In the genomic region with DNA sequence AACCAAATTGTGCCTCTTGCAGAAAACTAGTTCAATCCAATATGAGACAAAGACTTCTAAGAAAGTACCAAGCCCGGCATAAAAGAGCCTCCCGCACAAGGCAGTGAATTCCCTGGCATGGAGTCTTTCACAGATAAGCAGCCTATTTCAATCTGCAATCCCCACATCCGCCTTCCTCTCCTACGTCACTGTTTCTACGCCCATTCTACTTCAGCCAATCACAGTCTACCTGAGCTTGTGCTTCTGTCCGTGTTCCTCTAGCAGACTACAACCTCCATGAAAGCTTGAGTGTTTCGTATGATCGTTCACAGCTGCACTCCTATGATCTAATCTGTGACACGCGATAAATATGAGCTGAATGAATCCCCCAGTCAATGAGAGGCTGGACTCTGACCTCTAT, we compare ENCODE assay signal across 20 mouse cellular contexts.
DNase-seq lines count a peak whose midpoint lies in the region; ATAC-seq and TF ChIP-seq lines count a peak whose summit lies in the region.
"Had no signal": no experiment of that assay in that cellular context is flagged by ENCODE, and none has a peak within 500 bp of the region (broad histone marks: within the 10 kb centered on the region; RNA-seq: fewer than 3 reads in every experiment).

No protein-coding gene starts in this region.

- no peak for TF ChIP-seq EP300 in liver, postnatal 0 days (IDR thresholded peaks at IDR 0.05; ENCODE audit: low read depth)

- no peaks in the 10 kb centered on the region for H3K27me3 ChIP-seq in heart, embryonic 11.5 days (ENCODE audit: control insufficient read depth, insufficient read depth, low read length)
- no peaks in the 10 kb centered on the region for H3K27me3 ChIP-seq in liver, postnatal 0 days (ENCODE audit: insufficient read depth, low read length)
- H3K27me3 ChIP-seq: forebrain, embryonic 13.5 days; limb, embryonic 12.5 days; liver, embryonic 12.5 days had no signal

- no peaks in the 10 kb centered on the region for H3K36me3 ChIP-seq in heart, embryonic 11.5 days (ENCODE audit: control insufficient read depth, insufficient read depth, low read length)
- no peaks in the 10 kb centered on the region for H3K36me3 ChIP-seq in liver, postnatal 0 days (replicated peaks; ENCODE audit: insufficient read depth, low read length)
- H3K36me3 ChIP-seq: embryonic facial prominence, embryonic 10.5 days; G1E; hindbrain, embryonic 10.5 days; limb, embryonic 12.5 days; liver, embryonic 12.5 days had no signal

- H3K4me3 ChIP-seq in heart, embryonic 11.5 days (ENCODE audit: low read depth, low read length): no peak overlapping the region
- no peak overlapping the region for H3K4me3 ChIP-seq in liver, postnatal 0 days (ENCODE audit: low read depth, low read length)
- H3K4me3 ChIP-seq: embryonic facial prominence, embryonic 10.5 days; forebrain, embryonic 13.5 days; hindbrain, embryonic 10.5 days; limb, embryonic 12.5 days; liver, embryonic 12.5 days had no signal

- DNase-seq in heart, adult 11 months: peak; percentile 91
- DNase-seq in brain, adult 2 months (ENCODE audit: low read depth, low spot score): peak; percentile 57
- DNase-seq in heart, postnatal 4 days: peak; percentile 17
- DNase-seq in lung, postnatal 10 days: peak; percentile 29
- no peak for DNase-seq in kidney, postnatal 14 days
- no peak for DNase-seq in liver, postnatal 0 days
- DNase-seq in spleen, postnatal 10 days (ENCODE audit: low spot score in 2 of 2): no peak
- DNase-seq: adrenal gland, postnatal 25 days; cerebellum, adult 8-10 months; gastrocnemius, postnatal 36 days; right cerebral cortex, postnatal 4 days had no signal

- H3K27ac ChIP-seq in heart, embryonic 11.5 days (ENCODE audit: low read depth, low read length): no peak overlapping the region
- no peak overlapping the region for H3K27ac ChIP-seq in liver, postnatal 0 days (ENCODE audit: low read depth)
- H3K27ac ChIP-seq: embryonic facial prominence, embryonic 10.5 days; forebrain, embryonic 13.5 days; hindbrain, embryonic 10.5 days; limb, embryonic 12.5 days; liver, embryonic 12.5 days; macrophage had no signal

- no peaks in the 10 kb centered on the region for H3K4me1 ChIP-seq in heart, embryonic 11.5 days (ENCODE audit: control insufficient read depth, insufficient read depth, low read length)
- H3K4me1 ChIP-seq in liver, postnatal 0 days (ENCODE audit: insufficient read depth): no peaks in the 10 kb centered on the region
- H3K4me1 ChIP-seq: forebrain, embryonic 13.5 days; hindbrain, embryonic 10.5 days; limb, embryonic 12.5 days; liver, embryonic 12.5 days had no signal

- WGBS in heart, embryonic 11.5 days (ENCODE audit: insufficient replicate concordance): 64% methylated on average over 10 of the region's 10 CpGs
- 71% methylated on average over 10 of the region's 10 CpGs for WGBS in liver, postnatal 0 days (ENCODE audit: insufficient replicate concordance)

- H3K4me2 ChIP-seq in heart, embryonic 11.5 days: no peak overlapping the region
- no peak overlapping the region for H3K4me2 ChIP-seq in liver, postnatal 0 days (ENCODE audit: low read depth, low read length)
- H3K4me2 ChIP-seq: forebrain, embryonic 13.5 days; limb, embryonic 12.5 days; liver, embryonic 12.5 days; midbrain, embryonic 11.5 days had no signal

- H3K9me3 ChIP-seq in heart, embryonic 11.5 days (replicated peaks; ENCODE audit: control insufficient read depth, low read length): no peaks in the 10 kb centered on the region
- H3K9me3 ChIP-seq in liver, postnatal 0 days (ENCODE audit: low read length): no peaks in the 10 kb centered on the region
- H3K9me3 ChIP-seq: embryonic facial prominence, embryonic 10.5 days; forebrain, embryonic 13.5 days; hindbrain, embryonic 10.5 days; limb, embryonic 12.5 days; liver, embryonic 12.5 days had no signal

- no peak overlapping the region for H3K9ac ChIP-seq in heart, embryonic 11.5 days (ENCODE audit: low read depth, low read length)
- H3K9ac ChIP-seq in liver, postnatal 0 days (replicated peaks): no peak overlapping the region
- H3K9ac ChIP-seq: forebrain, embryonic 13.5 days; limb, embryonic 12.5 days; liver, embryonic 12.5 days had no signal

- no peak for TF ChIP-seq CTCF in liver, postnatal 0 days (IDR thresholded peaks at IDR 0.05; ENCODE audit: low read depth)

- ATAC-seq in heart, embryonic 11.5 days (replicated peaks; ENCODE audit: insufficient number of reproducible peaks, low FRiP score, low TSS enrichment): no peak; the same call in 1 of the 2 replicates
- no peak for ATAC-seq in liver, postnatal 0 days
- ATAC-seq: forebrain, embryonic 13.5 days; liver, embryonic 12.5 days had no signal

Comparison
In these comparisons a context has a peak if more than half of its experiments do, and no peak if none do; other contexts are left out.
1. DNase-seq: peak in heart, adult 11 months (single experiment), brain, adult 2 months (single experiment), heart, postnatal 4 days (single experiment) and lung, postnatal 10 days (single experiment); none in kidney, postnatal 14 days (single experiment), liver, postnatal 0 days (single experiment) and spleen, postnatal 10 days (0 of 2).